In the genomic region with DNA sequence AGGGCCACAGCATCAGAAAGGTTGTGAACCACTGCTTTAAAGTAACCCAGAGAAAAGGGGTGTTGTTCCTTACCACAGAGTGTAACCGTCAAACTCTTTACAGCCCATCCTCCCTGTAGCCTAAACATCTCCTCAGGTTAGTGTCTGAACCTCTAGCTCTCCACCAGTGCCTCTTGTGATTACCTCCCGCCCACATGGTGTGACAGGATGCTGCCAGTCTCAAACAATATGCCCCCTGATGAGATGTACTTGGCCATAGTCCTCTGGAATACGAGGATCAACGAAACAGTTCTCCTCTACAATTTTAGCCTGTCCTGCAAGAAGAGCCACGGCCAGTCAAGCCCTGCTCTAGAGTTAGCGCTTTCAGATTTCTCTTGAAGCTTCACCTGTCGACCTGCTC, we compare ENCODE assay signal across 9 mouse cellular contexts.
"Had no signal": no experiment of that assay in that cellular context is flagged by ENCODE, and none has a peak within 500 bp of the region (broad histone marks: within the 10 kb centered on the region; RNA-seq: fewer than 3 reads in every experiment).

No protein-coding gene starts in this region.

- H3K9me3 ChIP-seq: limb, embryonic 13.5 days; midbrain, embryonic 13.5 days; stomach, embryonic 15.5 days had no signal

- ATAC-seq: midbrain, embryonic 13.5 days had no signal

- H3K4me1 ChIP-seq: limb, embryonic 13.5 days; midbrain, embryonic 13.5 days; stomach, embryonic 15.5 days had no signal

- H3K27me3 ChIP-seq: limb, embryonic 13.5 days; midbrain, embryonic 13.5 days; stomach, embryonic 15.5 days had no signal

- H3K27ac ChIP-seq: limb, embryonic 13.5 days; liver, embryonic 14.5 days; midbrain, embryonic 13.5 days; stomach, embryonic 15.5 days had no signal

- DNase-seq: kidney, postnatal 14 days; left cerebral cortex, postnatal 4 days; lung, adult 18-20 months; right cerebral cortex, postnatal 14 days; thymus, postnatal 14 days had no signal

- H3K4me2 ChIP-seq: limb, embryonic 13.5 days; midbrain, embryonic 13.5 days; stomach, embryonic 15.5 days had no signal

- H3K4me3 ChIP-seq: limb, embryonic 13.5 days; midbrain, embryonic 13.5 days; stomach, embryonic 15.5 days had no signal

- H3K9ac ChIP-seq: limb, embryonic 13.5 days; liver, embryonic 14.5 days; midbrain, embryonic 13.5 days; stomach, embryonic 15.5 days had no signal

- H3K36me3 ChIP-seq: limb, embryonic 13.5 days; stomach, embryonic 15.5 days had no signal
